Mouse (Mus musculus) urinary bladder, postnatal 25 days (tissue): Measurements from ENCODE around the gene Srp72.
"Not testable (repeated sequence)": the region's sequence is repeated elsewhere in the genome, so short reads cannot be mapped to it uniquely, and the experiment has no call there.

ENCODE experiments used
- DNase-seq: peaks from one replicate; pipeline ENCODE4 v3.0.0; 2022; ENCODE audit warnings: low spot score

Srp72 gene

GRCm38 (mm10) chr5:76964651-76965050 is 9.8 kb upstream of the Srp72 start:
- DNase-seq = no peak

GRCm38 (mm10) chr5:76969250-76969649 is 5.2 kb upstream of the Srp72 start:
- no peak for DNase-seq

- not testable (repeated sequence) for DNase-seq
These were observed 3.4 kb upstream of the Srp72 start for GRCm38 (mm10) chr5:76971115-76971514.

- no peak for DNase-seq
These were observed 995 bp upstream of the Srp72 start for GRCm38 (mm10) chr5:76973488-76973887.

GRCm38 (mm10) chr5:76974207-76974553 is 303 bp upstream of the Srp72 start:
- DNase-seq = no peak

GRCm38 (mm10) chr5:76975736-76976135 is 1.3 kb downstream of the Srp72 start:
- no peak for DNase-seq

GRCm38 (mm10) chr5:76984015-76984414 is 9.5 kb downstream of the Srp72 start:
- DNase-seq = no peak

- no peak for DNase-seq
These were observed 16.3 kb downstream of the Srp72 start for GRCm38 (mm10) chr5:76990789-76991188.

- DNase-seq = no peak
These were observed 18.8 kb downstream of the Srp72 start for GRCm38 (mm10) chr5:76993174-76993814.

- DNase-seq = no peak
These were observed 23.9 kb downstream of the Srp72 start for GRCm38 (mm10) chr5:76998416-76998815.

- DNase-seq = no peak
These were observed 26.7 kb downstream of the Srp72 start for GRCm38 (mm10) chr5:77001192-77001591.

- DNase-seq = no peak
These were observed 29.8 kb downstream of the Srp72 start, which contains the start of gene Arl9 for GRCm38 (mm10) chr5:77004051-77004821. Gene Arl9, plus strand, starts transcription at chr5:77004055.

- no peak for DNase-seq
These were observed 35.9 kb downstream of the Srp72 start for GRCm38 (mm10) chr5:77010352-77010751.

GRCm38 (mm10) chr5:77011082-77011481 is 36.6 kb downstream of the Srp72 start:
- DNase-seq = no peak

- DNase-seq = no peak
These were observed 38.7 kb downstream of the Srp72 start for GRCm38 (mm10) chr5:77013171-77013570.

GRCm38 (mm10) chr5:77015544-77016482 is 41.3 kb downstream of the Srp72 start, which contains the start of gene Thegl:
Gene Thegl, plus strand, starts transcription at chr5:77016023.
- DNase-seq = peak; percentile 77

GRCm38 (mm10) chr5:77028034-77028433 is 53.6 kb downstream of the Srp72 start:
- no peak for DNase-seq

GRCm38 (mm10) chr5:77029735-77030134 is 55.3 kb downstream of the Srp72 start:
- DNase-seq = peak; percentile 30

GRCm38 (mm10) chr5:77035101-77035500 is 60.6 kb downstream of the Srp72 start:
- not testable (repeated sequence) for DNase-seq

GRCm38 (mm10) chr5:77038451-77038850 is 64.0 kb downstream of the Srp72 start:
- DNase-seq = no peak

- DNase-seq = no peak
These were observed 64.9 kb downstream of the Srp72 start for GRCm38 (mm10) chr5:77039391-77039790.

- DNase-seq = no peak
These were observed 69.9 kb downstream of the Srp72 start for GRCm38 (mm10) chr5:77044362-77044761.
